Mouse (Mus musculus): ENCODE measurements at regions not wholly inside any gene's neighbourhood (a gene's known extent, or its start where the extent isn't known, plus 50 kb on each side); places are given as distances from the start of the nearest gene placed in this dataset.

- TF ChIP-seq CTCF (IDR thresholded peaks at IDR 0.05; ENCODE audit: borderline replicate concordance, insufficient read depth, low read length) (no peak), POLR2A (IDR thresholded peaks at IDR 0.05; ENCODE audit: low read depth, low read length) (no peak)
Measured at GRCm38 (mm10) chr15:86962921-86963320, 581.2 kb upstream of the Fam19a5 start.
